18 mouse cellular contexts compared by ENCODE assay signal in genomic region chr10:75661381-75661780, GRCm38 (mm10). TPM values are rescaled to one million over a fixed set of nuclear protein-coding genes. Genes with fewer than 3 reads are reported as not detected.
DNase-seq lines count a peak whose midpoint lies in the region; ATAC-seq and TF ChIP-seq lines count a peak whose summit lies in the region.
"Had no signal": no experiment of that assay in that cellular context is flagged by ENCODE, and none has a peak within 500 bp of the region (broad histone marks: within the 10 kb centered on the region; RNA-seq: fewer than 3 reads in every experiment).

No protein-coding gene starts in this region.

- ATAC-seq in forebrain, embryonic 13.5 days, result peak; percentile 77; the same call in 1 of the 2 replicates
- peak; percentile 47 for ATAC-seq in lung, embryonic 16.5 days (ENCODE audit: low read depth)
- no peak for ATAC-seq in inflammation-experienced regulatory T-cells, adult 6 months
- ATAC-seq: intestine, postnatal 0 days; liver, embryonic 12.5 days; Patski had no signal

- no peak overlapping the region for H3K4me3 ChIP-seq in forebrain, embryonic 13.5 days
- H3K4me3 ChIP-seq in forebrain, embryonic 10.5 days, result no peak overlapping the region
- no peak overlapping the region for H3K4me3 ChIP-seq in lung, embryonic 16.5 days (ENCODE audit: low read length)
- no peak overlapping the region for H3K4me3 ChIP-seq in lung, adult 2 months (replicated peaks; ENCODE audit: extremely low read depth, low read depth, low read length)
- H3K4me3 ChIP-seq: gastrocnemius, adult 2 months; limb, embryonic 10.5 days; liver, embryonic 12.5 days; midbrain, embryonic 12.5 days had no signal

- no peak overlapping the region for H3K4me2 ChIP-seq in forebrain, embryonic 13.5 days
- no peak overlapping the region for H3K4me2 ChIP-seq in lung, embryonic 16.5 days (ENCODE audit: low read depth, low read length)
- H3K4me2 ChIP-seq: liver, embryonic 12.5 days; midbrain, embryonic 12.5 days had no signal

- TF ChIP-seq POLR2A in lung, adult 2 months (IDR thresholded peaks at IDR 0.05; ENCODE audit: borderline replicate concordance, extremely low read depth, low read depth, low read length), result no peak

- H3K4me1 ChIP-seq in forebrain, embryonic 13.5 days, result peaks cover 18% of the 10 kb centered on the region
- H3K4me1 ChIP-seq in forebrain, embryonic 10.5 days, result peaks cover 6% of the 10 kb centered on the region
- H3K4me1 ChIP-seq in lung, embryonic 16.5 days (replicated peaks; ENCODE audit: control insufficient read depth, insufficient read depth, low read length), result peaks cover 3% of the 10 kb centered on the region
- peaks cover 2% of the 10 kb centered on the region; the same call in 1 of the 2 replicates for H3K4me1 ChIP-seq in lung, adult 2 months (ENCODE audit: control insufficient read depth, insufficient read depth, low read length)

- WGBS in forebrain, embryonic 13.5 days, result 72% methylated on average over 6 of the region's 6 CpGs
- 90% methylated on average over 6 of the region's 6 CpGs for WGBS in forebrain, embryonic 10.5 days
- 73% methylated on average over 6 of the region's 6 CpGs for WGBS in lung, embryonic 16.5 days
- 75% methylated on average over 6 of the region's 6 CpGs for WGBS in lung, adult 2 months

- H3K9me3 ChIP-seq in forebrain, embryonic 13.5 days (replicated peaks), result no peaks in the 10 kb centered on the region
- H3K9me3 ChIP-seq in forebrain, embryonic 10.5 days, result no peaks in the 10 kb centered on the region
- H3K9me3 ChIP-seq in lung, embryonic 16.5 days (ENCODE audit: control insufficient read depth, low read length), result no peaks in the 10 kb centered on the region
- H3K9me3 ChIP-seq: limb, embryonic 10.5 days; liver, embryonic 12.5 days; midbrain, embryonic 12.5 days had no signal

- H3K27me3 ChIP-seq in forebrain, embryonic 13.5 days, result no peaks in the 10 kb centered on the region
- H3K27me3 ChIP-seq in forebrain, embryonic 10.5 days (ENCODE audit: poor library complexity, severe bottlenecking), result peaks cover 6% of the 10 kb centered on the region
- no peaks in the 10 kb centered on the region for H3K27me3 ChIP-seq in lung, embryonic 16.5 days (ENCODE audit: control insufficient read depth, insufficient read depth, low read depth, low read length)
- H3K27me3 ChIP-seq: liver, embryonic 12.5 days; Patski had no signal

- DNase-seq in forebrain, embryonic 10.5 days (ENCODE audit: extremely low spot score, low spot score), result no peak
- DNase-seq in lung, adult 2 months, result no peak
- peak; percentile 61 for DNase-seq in brain, adult 2 months (ENCODE audit: low read depth, low spot score)
- peak; percentile 76 to 77 for DNase-seq in cerebellum, postnatal 14 days
- DNase-seq in frontal cortex, adult 2 months (ENCODE audit: extremely low spot score in 1 of 2, low spot score in 1 of 2), result no peak
- DNase-seq: adrenal gland, postnatal 36 days; gastrocnemius, adult 2 months; heart, adult 18-20 months; lung, postnatal 36 days had no signal

- TF ChIP-seq CTCF in lung, adult 2 months (IDR thresholded peaks at IDR 0.05; ENCODE audit: insufficient read depth, low read length), result no peak

- H3K9ac ChIP-seq in forebrain, embryonic 13.5 days, result no peak overlapping the region
- H3K9ac ChIP-seq in lung, embryonic 16.5 days (ENCODE audit: low read length), result no peak overlapping the region
- H3K9ac ChIP-seq: liver, embryonic 12.5 days; midbrain, embryonic 12.5 days had no signal

- peaks cover 50% of the 10 kb centered on the region for H3K36me3 ChIP-seq in forebrain, embryonic 13.5 days (ENCODE audit: poor library complexity, severe bottlenecking)
- H3K36me3 ChIP-seq in forebrain, embryonic 10.5 days (replicated peaks), result peaks cover 87% of the 10 kb centered on the region
- peaks cover 7% of the 10 kb centered on the region for H3K36me3 ChIP-seq in lung, embryonic 16.5 days (ENCODE audit: control insufficient read depth, insufficient read depth, low read length)

- H3K27ac ChIP-seq in forebrain, embryonic 13.5 days, result peak overlapping the region; percentile 62
- no peak overlapping the region for H3K27ac ChIP-seq in forebrain, embryonic 10.5 days
- no peak overlapping the region for H3K27ac ChIP-seq in lung, embryonic 16.5 days (ENCODE audit: low read length)
- H3K27ac ChIP-seq: gastrocnemius, adult 2 months; kidney, postnatal 0 days; limb, embryonic 10.5 days; liver, embryonic 12.5 days; midbrain, embryonic 12.5 days had no signal

RNA-seq across cellular contexts. Expression of gene Susd2, which starts 17.6 kb away (rescaled TPM):
- 0.97 and 1.1 TPM in 2 replicates for polyA plus RNA-seq in forebrain, embryonic 13.5 days (2015; fragmentation: Nextera tagmentation; extraction: Ambion mirVana)
- 0.99 and 1.0 TPM in 2 replicates for polyA plus RNA-seq in forebrain, embryonic 10.5 days (2016; fragmentation: Nextera tagmentation; extraction: Ambion mirVana)
- polyA plus RNA-seq in lung, embryonic 16.5 days (2015; fragmentation: Nextera tagmentation; extraction: Ambion mirVana), result 11.0 and 13.0 TPM in 2 replicates
- 13.4 and 15.3 TPM in 2 replicates for polyA plus RNA-seq in lung, adult 2 months (2012; rRNA removed)
- polyA plus RNA-seq in frontal cortex, adult 2 months (2012; rRNA removed), result 10.3 and 11.7 TPM in 2 replicates
- 10 to 100 TPM; 12.4 to 23.2 (median 19.2) TPM for polyA plus RNA-seq in inflammation-experienced regulatory T-cells, adult 6 months (2017; shearing (Covaris generic))

Comparison
In these comparisons a context has a peak if more than half of its experiments do, and no peak if none do; other contexts are left out.
1. DNase-seq: peak in brain, adult 2 months (single experiment) and cerebellum, postnatal 14 days (2 of 2); none in forebrain, embryonic 10.5 days (single experiment), lung, adult 2 months (single experiment) and frontal cortex, adult 2 months (0 of 2).